Mouse (Mus musculus): Measurements from ENCODE around the gene Slc38a6.

The Slc38a6 gene

GRCm38 (mm10) chr12:73286287-73287092 lies at the start of gene Slc38a6, which contains the start of gene Trmt5:
TSS of gene Slc38a6 (plus strand) at chr12:73286779.
TSS of gene Trmt5 (minus strand) at chr12:73286710.
- DNase-seq (ENCODE audit: low read depth, low spot score) = peak; percentile 98

DNA sequence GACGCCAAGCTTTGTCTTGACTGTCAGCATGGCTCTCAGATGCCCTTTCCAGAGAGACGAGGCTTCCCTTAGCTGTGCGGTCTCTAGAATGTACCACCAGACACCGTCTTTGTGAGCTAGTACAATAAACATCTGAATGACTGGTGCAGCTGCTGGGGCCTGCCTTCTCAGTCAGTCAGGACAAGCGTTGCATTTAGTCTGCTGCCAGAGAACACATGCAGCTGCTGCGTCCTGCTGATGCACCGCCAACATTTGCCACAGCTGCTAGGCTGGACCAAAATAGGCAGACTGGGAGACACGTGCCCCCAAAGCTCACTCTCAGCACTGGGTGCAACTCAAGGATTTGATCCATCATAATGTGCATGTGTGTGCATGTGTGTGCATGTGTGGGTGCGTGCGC lies 44.6 kb upstream of the Slc38a6 start:
- DNase-seq (ENCODE audit: low read depth, low spot score) = peak; percentile 93

GRCm38 (mm10) chr12:73245687-73246086 lies 40.9 kb upstream of the Slc38a6 start:
- no peak for DNase-seq (ENCODE audit: low read depth, low spot score)

- no peak for DNase-seq (ENCODE audit: low read depth, low spot score)
Measured at GRCm38 (mm10) chr12:73255006-73255405, 31.6 kb upstream of the Slc38a6 start.

GRCm38 (mm10) chr12:73259269-73259668 lies 27.3 kb upstream of the Slc38a6 start:
- peak; percentile 14 for DNase-seq (ENCODE audit: low read depth, low spot score)

DNA sequence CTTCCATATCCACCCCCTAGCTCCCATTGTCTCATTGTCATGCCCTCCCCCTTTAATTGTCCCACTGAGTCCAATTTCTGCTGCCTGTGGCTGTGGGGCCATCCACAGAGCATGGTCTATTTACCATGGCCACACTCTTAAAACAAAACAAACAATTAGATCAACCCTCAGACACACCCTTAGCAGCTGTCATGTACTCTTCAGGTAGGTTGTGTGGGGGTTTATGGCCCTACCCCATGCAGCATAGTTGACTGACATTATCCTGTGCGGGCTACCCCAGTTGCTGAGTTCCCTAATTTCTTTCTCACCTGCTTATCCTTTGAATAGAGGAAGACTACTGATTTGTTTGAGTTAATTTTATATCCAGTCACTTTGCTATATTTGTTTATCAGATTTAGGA lies 26.2 kb upstream of the Slc38a6 start:
- DNase-seq (ENCODE audit: low read depth, low spot score) = no peak

GRCm38 (mm10) chr12:73265381-73265978 lies 21.1 kb upstream of the Slc38a6 start:
- no peak for DNase-seq (ENCODE audit: low read depth, low spot score)

- no peak for DNase-seq (ENCODE audit: low read depth, low spot score)
Measured at GRCm38 (mm10) chr12:73266597-73266996, 20.0 kb upstream of the Slc38a6 start.

DNA sequence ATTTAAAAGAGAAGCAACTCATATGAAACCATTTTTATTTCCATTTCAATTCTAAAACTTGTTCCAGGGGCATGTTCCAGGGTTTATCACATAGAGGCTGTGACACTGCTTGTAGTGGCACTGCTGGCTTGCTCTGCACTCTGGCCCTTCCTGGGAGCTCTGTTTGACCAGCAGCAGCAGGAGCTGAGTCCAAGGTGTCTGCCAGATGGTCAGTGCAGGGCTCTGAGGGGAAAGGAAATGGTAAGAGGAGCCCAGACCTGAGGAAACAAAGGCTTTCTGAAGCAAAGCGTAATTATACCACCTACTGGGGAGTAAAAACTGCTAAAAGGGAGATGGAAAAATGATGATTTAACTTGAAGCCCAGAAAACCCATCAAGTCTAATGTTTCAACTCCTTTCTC lies 18.1 kb upstream of the Slc38a6 start:
- DNase-seq (ENCODE audit: low read depth, low spot score) = peak; percentile 40

DNA sequence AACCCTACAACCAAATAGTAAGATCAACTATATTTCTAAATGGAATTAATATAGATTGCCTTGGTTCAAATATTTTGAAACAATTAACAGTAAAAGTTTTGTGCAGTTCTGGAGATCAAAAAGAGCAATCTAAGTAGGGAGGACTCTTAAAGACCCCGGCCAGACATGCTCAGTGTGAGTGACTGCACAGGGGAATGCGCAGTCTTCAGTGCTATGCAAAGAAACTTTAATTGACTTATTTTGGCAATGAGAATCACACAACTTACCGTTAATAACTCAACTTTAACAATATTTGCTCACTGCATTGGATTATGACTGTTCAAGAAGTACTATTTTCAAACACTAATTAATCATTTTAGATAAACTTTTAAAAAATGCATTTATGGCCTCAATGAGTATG lies 17.0 kb upstream of the Slc38a6 start:
- DNase-seq (ENCODE audit: low read depth, low spot score) = no peak

- peak; percentile 7 for DNase-seq (ENCODE audit: low read depth, low spot score)
Measured at GRCm38 (mm10) chr12:73269933-73270332, 16.6 kb upstream of the Slc38a6 start.

DNA sequence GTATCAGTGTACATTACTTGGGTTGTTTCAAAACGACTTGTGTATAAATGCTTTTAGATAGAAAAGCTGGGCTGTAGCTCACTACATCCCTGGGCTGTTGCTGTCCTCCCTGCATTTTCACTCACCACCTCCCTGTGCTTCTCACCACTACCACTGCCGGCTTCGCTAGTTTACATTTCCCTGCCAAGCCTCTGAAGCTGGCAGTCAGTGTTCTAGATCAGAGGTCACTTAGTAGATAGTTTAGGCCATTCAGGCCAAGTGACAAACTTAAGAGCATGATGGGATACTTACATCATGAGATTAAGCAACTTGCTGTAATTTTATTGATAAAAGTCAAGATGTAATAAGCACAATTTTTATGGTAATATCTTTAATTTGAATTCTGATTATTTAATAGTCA lies 11.7 kb upstream of the Slc38a6 start:
- DNase-seq (ENCODE audit: low read depth, low spot score) = no peak

DNA sequence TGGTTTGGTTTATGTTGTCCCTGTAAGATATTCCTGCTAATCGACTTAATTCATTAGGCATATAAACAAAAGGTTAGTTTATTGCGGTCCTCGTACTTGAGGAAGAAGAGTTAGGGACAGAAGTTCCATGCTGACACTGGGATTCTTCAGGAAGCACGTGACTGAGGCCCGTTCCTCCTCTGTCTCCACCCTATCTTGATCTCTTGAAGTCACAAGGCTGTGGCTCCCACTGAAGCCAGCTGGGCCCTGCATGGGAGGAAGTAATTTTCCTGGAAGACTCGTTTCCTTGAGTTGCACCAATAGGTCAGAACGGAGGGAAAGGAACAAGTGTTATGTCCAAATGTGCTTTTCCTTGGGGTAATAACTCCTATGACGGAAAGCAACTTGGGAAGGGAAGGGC lies 1.0 kb downstream of the Slc38a6 start:
- DNase-seq (ENCODE audit: low read depth, low spot score) = peak; percentile 18

DNA sequence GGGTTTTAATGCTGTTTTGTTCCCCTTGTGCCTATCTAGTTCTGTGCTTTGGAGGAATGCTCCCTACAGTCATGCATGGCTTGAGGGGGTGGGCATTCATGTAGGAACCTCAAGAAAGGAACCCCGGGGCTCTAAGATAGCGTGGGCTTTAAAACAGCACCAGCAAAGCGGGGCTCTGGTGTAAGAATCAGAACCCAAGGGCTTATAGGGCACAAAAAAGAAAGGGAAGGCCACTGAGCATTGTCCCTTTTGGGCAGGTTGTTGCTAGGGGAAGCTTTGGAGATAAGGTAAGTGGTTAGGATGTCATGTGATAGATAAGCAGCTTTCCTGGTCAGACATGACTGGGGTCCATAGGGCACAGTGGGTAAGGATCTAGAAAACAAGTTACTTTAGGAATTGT lies 2.0 kb downstream of the Slc38a6 start:
- no peak for DNase-seq (ENCODE audit: low read depth, low spot score)

DNA sequence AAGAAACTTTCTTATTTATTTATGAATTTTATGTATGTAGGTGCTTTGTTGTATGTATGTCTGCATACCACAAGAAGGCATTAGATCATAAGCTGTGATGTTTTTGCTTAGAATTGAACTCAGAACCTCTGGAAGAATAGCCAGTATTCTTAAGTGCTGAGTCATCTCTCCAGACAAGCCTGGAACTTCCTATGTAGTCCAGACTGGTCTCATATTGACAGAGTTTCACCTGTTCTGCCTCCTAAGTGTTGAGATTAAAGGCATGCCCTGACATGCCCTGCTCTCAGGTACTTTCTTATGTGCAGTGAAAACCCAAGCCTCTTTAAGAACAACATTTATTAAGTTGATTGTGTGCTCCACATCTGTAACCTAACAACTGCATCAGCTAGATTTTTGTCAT lies 8.3 kb downstream of the Slc38a6 start:
- no peak for DNase-seq (ENCODE audit: low read depth, low spot score)

- peak; percentile 40 for DNase-seq (ENCODE audit: low read depth, low spot score)
Measured at GRCm38 (mm10) chr12:73295505-73296140, 9.0 kb downstream of the Slc38a6 start.

DNA sequence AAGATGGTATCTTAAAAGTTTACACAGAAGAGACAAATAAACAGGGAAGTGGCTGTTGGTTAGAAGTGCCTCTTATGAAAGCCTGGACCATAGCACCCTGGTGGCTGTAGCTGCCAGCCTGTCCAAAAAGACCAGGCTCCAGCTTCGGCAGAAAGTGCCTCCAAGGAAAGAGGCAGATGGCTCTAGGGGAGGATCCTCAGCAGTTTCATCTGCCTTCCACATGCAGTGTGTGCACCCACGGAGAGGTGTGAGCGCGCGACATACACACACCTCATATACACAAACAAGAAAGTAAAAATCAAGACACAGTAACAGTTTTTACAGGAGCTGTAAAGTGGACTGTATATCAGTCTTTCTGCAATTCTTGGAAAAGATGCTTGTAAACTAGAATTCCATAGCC lies 12.0 kb downstream of the Slc38a6 start:
- peak; percentile 53 for DNase-seq (ENCODE audit: low read depth, low spot score)

DNA sequence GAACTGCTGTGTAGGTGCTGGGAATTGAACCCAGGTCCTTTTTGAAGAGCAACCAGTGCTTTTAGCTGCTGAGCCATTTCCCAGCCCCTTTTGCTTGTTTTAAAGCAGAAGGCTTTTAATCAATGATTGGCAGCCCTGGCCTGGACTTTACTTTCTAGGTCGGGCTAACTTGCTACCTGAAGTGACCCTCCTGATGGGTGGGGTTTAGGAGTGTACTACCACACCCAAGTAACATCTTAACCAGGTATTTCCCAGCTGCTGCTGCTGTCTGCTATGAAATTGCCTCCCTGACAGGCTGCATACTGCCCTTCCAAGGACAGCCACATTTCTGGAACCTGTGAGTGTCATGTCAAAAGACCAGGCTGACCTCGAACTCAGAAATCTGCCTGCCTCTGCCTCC lies 14.0 kb downstream of the Slc38a6 start:
- no peak for DNase-seq (ENCODE audit: low read depth, low spot score)

DNA sequence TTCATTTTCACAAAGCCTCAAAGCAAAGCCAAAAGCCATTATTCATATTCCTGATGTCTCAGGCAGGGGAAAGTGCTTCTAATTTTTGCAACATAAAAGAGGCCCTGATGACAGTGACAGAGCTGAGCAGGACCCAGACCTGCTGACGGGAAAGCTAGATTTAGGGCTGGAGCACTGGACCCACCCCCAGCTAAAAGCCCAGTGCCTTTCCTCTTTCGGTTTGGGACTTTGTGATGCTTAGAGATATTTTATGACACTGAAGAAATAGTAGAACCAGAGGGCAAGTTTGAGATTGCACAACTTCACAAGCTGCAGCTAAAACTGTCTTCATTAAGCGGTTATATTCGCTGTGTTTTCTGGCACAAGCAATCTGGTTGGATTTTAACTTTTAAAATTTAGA lies 18.1 kb downstream of the Slc38a6 start:
- no peak for DNase-seq (ENCODE audit: low read depth, low spot score)

DNA sequence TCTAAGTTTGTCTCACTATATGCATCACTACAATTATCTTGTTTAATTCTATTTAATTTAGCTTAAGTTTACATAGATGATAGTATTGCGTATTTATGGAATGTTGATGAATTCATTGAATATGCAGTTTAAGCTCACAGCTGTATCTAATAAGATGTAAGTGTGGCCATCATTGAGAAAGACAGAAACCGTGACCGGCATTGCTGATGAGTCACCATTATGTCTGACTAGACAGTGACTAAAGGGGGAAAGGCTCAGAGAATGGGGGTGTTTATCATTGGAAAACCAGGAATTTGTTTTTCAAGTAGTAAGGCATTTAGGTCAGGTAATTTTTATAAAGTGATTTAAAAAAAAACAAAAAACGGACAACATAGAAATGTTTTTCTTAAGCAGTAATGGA lies 21.2 kb downstream of the Slc38a6 start:
- no peak for DNase-seq (ENCODE audit: low read depth, low spot score)

- DNase-seq (ENCODE audit: low read depth, low spot score) = peak; percentile 6
Measured at GRCm38 (mm10) chr12:73308711-73309110, 22.1 kb downstream of the Slc38a6 start.

Data from brain, adult 2 months (tissue).